Mouse (Mus musculus) forelimb bud, embryonic 11.5 days (tissue): ENCODE data around the gene Fyb.
"Not testable (repeated sequence)": the region's sequence is repeated elsewhere in the genome, so short reads cannot be mapped to it uniquely, and the experiment has no call there.

Experiments used
- DNase-seq: peaks from one replicate; pipeline ENCODE4 v3.0.0-alpha.2; 2012; ENCODE audit warnings: low read depth, low spot score

The Fyb gene

GRCm38 (mm10) chr15:6560696-6561095, 38.0 kb downstream of the Fyb start:
- no peak for DNase-seq

GRCm38 (mm10) chr15:6562161-6562560, 39.5 kb downstream of the Fyb start:
- DNase-seq, result no peak

GRCm38 (mm10) chr15:6562629-6563028, 40.0 kb downstream of the Fyb start:
- DNase-seq, result no peak

GRCm38 (mm10) chr15:6564977-6565421, 42.3 kb downstream of the Fyb start:
- DNase-seq, result peak; percentile 55

GRCm38 (mm10) chr15:6565873-6566272, 43.2 kb downstream of the Fyb start:
- no peak for DNase-seq

GRCm38 (mm10) chr15:6567993-6568392, 45.3 kb downstream of the Fyb start:
- no peak for DNase-seq

GRCm38 (mm10) chr15:6568605-6569004, 46.0 kb downstream of the Fyb start:
- DNase-seq, result no peak

GRCm38 (mm10) chr15:6569074-6569473, 46.4 kb downstream of the Fyb start:
- no peak for DNase-seq

- DNase-seq, result no peak
Measured at GRCm38 (mm10) chr15:6570164-6570861, 47.7 kb downstream of the Fyb start.

GRCm38 (mm10) chr15:6570876-6571275, 48.2 kb downstream of the Fyb start:
- DNase-seq, result peak; percentile 76

- DNase-seq, result no peak
Measured at GRCm38 (mm10) chr15:6574283-6574960, 51.8 kb downstream of the Fyb start.

- no peak for DNase-seq
Measured at GRCm38 (mm10) chr15:6577971-6578370, 55.3 kb downstream of the Fyb start.

GRCm38 (mm10) chr15:6578654-6579053, 56.0 kb downstream of the Fyb start:
- no peak for DNase-seq

GRCm38 (mm10) chr15:6579194-6579768, 56.6 kb downstream of the Fyb start:
- DNase-seq, result no peak

- no peak for DNase-seq
Measured at GRCm38 (mm10) chr15:6579769-6580261, 57.2 kb downstream of the Fyb start.

- no peak for DNase-seq
Measured at GRCm38 (mm10) chr15:6584645-6585044, 62.0 kb downstream of the Fyb start.

- DNase-seq, result not testable (repeated sequence)
Measured at GRCm38 (mm10) chr15:6586351-6586750, 63.7 kb downstream of the Fyb start.

- DNase-seq, result no peak
Measured at GRCm38 (mm10) chr15:6587526-6587925, 64.9 kb downstream of the Fyb start.

GRCm38 (mm10) chr15:6588192-6588591, 65.5 kb downstream of the Fyb start:
- DNase-seq, result no peak

- DNase-seq, result no peak
Measured at GRCm38 (mm10) chr15:6590846-6591451, 68.3 kb downstream of the Fyb start.

GRCm38 (mm10) chr15:6591527-6591926, 68.9 kb downstream of the Fyb start:
- no peak for DNase-seq

GRCm38 (mm10) chr15:6592561-6593253, 70.1 kb downstream of the Fyb start:
- DNase-seq, result no peak
